ENCODE assay signal across 8 mouse cellular contexts in the genomic region with DNA sequence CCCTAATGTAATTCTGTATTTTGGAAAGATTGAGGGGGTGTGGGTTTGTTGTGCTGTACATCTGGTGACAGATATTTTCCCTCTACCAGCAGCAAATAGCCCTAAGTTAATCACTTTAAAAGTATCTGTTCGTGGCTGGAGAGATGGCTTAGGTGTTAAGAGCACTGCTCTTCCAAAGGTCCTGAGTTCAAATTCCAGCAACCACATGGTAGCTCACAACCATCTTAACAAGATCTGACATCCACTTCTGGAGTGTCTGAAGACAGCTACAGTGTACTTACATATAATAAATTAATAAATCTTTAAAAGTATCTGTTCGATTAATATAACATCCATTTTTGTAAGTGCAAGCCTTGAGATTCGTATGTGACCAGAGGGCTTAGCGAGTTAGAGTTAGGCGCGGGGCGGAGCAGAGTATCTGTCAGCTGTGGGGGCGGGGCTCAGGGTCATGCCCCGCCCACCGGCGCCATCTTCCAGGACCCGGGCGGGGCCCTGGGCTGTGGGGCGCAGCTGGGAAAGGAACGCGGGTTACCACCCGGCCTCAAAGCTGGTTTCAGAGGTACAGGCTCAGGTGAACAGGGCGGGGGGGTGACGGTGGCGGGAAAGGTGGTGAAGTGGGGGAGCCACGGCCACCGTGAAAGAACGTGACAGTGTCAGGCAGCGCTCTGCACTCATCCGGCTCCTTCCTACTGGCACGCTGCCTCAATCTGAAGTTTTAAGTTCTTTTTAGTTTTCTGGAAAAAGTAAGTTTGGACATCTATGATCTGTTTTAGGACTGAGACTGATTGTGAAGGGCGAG. TPM values are rescaled to one million over a fixed set of nuclear protein-coding genes. Genes with fewer than 3 reads are reported as not detected.
DNase-seq lines count a peak whose midpoint lies in the region; ATAC-seq and TF ChIP-seq lines count a peak whose summit lies in the region.

Gene Rit1, plus strand, starts transcription at position 440 of the 799 bp plus-strand sequence.

- no peak for TF ChIP-seq CTCF in heart, adult 2 months (IDR thresholded peaks at IDR 0.05)

- WGBS in embryonic facial prominence, embryonic 13.5 days = 2% methylated on average over 27 of the region's 27 CpGs
- under 1% methylated on average over 27 of the region's 27 CpGs for WGBS in heart, adult 2 months
- WGBS in limb, embryonic 13.5 days = 2% methylated on average over 27 of the region's 27 CpGs
- WGBS in midbrain, embryonic 16.5 days = 2% methylated on average over 27 of the region's 27 CpGs

- H3K4me1 ChIP-seq in embryonic facial prominence, embryonic 13.5 days = peaks cover 17% of the 10 kb centered on the region
- H3K4me1 ChIP-seq in heart, adult 2 months (ENCODE audit: control insufficient read depth, insufficient read depth, low read length) = peaks cover 12% of the 10 kb centered on the region
- peaks cover 11% of the 10 kb centered on the region for H3K4me1 ChIP-seq in limb, embryonic 13.5 days
- peaks cover 10% of the 10 kb centered on the region for H3K4me1 ChIP-seq in midbrain, embryonic 16.5 days (ENCODE audit: control insufficient read depth, insufficient read depth, low read length)

- H3K9ac ChIP-seq in embryonic facial prominence, embryonic 13.5 days = peak within 1 kb of the TSS; percentile 83
- peak within 1 kb of the TSS; percentile 89 for H3K9ac ChIP-seq in heart, adult 2 months (ENCODE audit: low read depth, low read length)
- peak within 1 kb of the TSS; percentile 80 for H3K9ac ChIP-seq in limb, embryonic 13.5 days
- H3K9ac ChIP-seq in midbrain, embryonic 16.5 days (ENCODE audit: low read depth, low read length) = peak within 1 kb of the TSS; percentile 71

- ATAC-seq in embryonic facial prominence, embryonic 13.5 days (ENCODE audit: insufficient number of reproducible peaks, insufficient read depth, low FRiP score, low TSS enrichment, low read depth) = peak; percentile 85
- ATAC-seq in limb, embryonic 13.5 days (ENCODE audit: low FRiP score, low read depth) = peak; percentile 95
- ATAC-seq in midbrain, embryonic 16.5 days = peak; percentile 95

- DNase-seq in 3134 (ENCODE audit: extremely low read depth, insufficient read length, low spot score) = peak; percentile 86
- peak; percentile 88 to 93 for DNase-seq in adrenal gland, postnatal 36 days
- DNase-seq in heart, adult 2 months = peak; percentile 89 to 91
- peak; percentile 73 to 86 for DNase-seq in kidney, adult 8-10 months
- peak; percentile 82 to 94 for DNase-seq in spleen, postnatal 10 days (ENCODE audit: low spot score in 2 of 2)

- intact Hi-C loops in heart, adult 2 months (cut with DNase I) = no loop called here

- TF ChIP-seq POLR2A in heart, adult 2 months (IDR thresholded peaks at IDR 0.05; ENCODE audit: insufficient read depth, low read depth, low read length) = peak; percentile 84

- no peaks in the 10 kb centered on the region for H3K9me3 ChIP-seq in embryonic facial prominence, embryonic 13.5 days
- H3K9me3 ChIP-seq in limb, embryonic 13.5 days = no peaks in the 10 kb centered on the region
- no peaks in the 10 kb centered on the region for H3K9me3 ChIP-seq in midbrain, embryonic 16.5 days (replicated peaks; ENCODE audit: control insufficient read depth, low read length, poor library complexity, severe bottlenecking)

- H3K4me3 ChIP-seq in embryonic facial prominence, embryonic 13.5 days = peak within 1 kb of the TSS; percentile 75
- H3K4me3 ChIP-seq in heart, adult 2 months = peak within 1 kb of the TSS; percentile 71
- peak within 1 kb of the TSS; percentile 74 for H3K4me3 ChIP-seq in limb, embryonic 13.5 days
- peak within 1 kb of the TSS; percentile 68 for H3K4me3 ChIP-seq in midbrain, embryonic 16.5 days (ENCODE audit: low read depth, low read length)

- H3K4me2 ChIP-seq in embryonic facial prominence, embryonic 13.5 days = peak within 1 kb of the TSS; percentile 89
- H3K4me2 ChIP-seq in limb, embryonic 13.5 days (replicated peaks) = peak within 1 kb of the TSS; percentile 92
- peak within 1 kb of the TSS; percentile 91 for H3K4me2 ChIP-seq in midbrain, embryonic 16.5 days (ENCODE audit: low read length)

- H3K27ac ChIP-seq in embryonic facial prominence, embryonic 13.5 days = peak within 1 kb of the TSS; percentile 73
- H3K27ac ChIP-seq in heart, adult 2 months = peak within 1 kb of the TSS; percentile 96
- peak within 1 kb of the TSS; percentile 61; the same call in 1 of the 2 replicates for H3K27ac ChIP-seq in limb, embryonic 13.5 days
- H3K27ac ChIP-seq in midbrain, embryonic 16.5 days (ENCODE audit: low read length) = peak within 1 kb of the TSS; percentile 47

- no peaks in the 10 kb centered on the region for H3K27me3 ChIP-seq in embryonic facial prominence, embryonic 13.5 days
- H3K27me3 ChIP-seq in heart, adult 2 months (ENCODE audit: control insufficient read depth, insufficient read depth, low read length) = no peaks in the 10 kb centered on the region
- H3K27me3 ChIP-seq in limb, embryonic 13.5 days = no peaks in the 10 kb centered on the region
- H3K27me3 ChIP-seq in midbrain, embryonic 16.5 days (ENCODE audit: control insufficient read depth, insufficient read depth, low read depth, low read length) = no peaks in the 10 kb centered on the region

- H3K79me2 ChIP-seq in heart, adult 2 months (replicated peaks; ENCODE audit: control insufficient read depth, insufficient read depth, low read length) = peaks cover 3% of the 10 kb centered on the region

- TF ChIP-seq EP300 in heart, adult 2 months (IDR thresholded peaks at IDR 0.05; ENCODE audit: insufficient read depth, low read depth, low read length) = peak; percentile 34; the same call in 1 of the 2 replicates

- peaks cover 58% of the 10 kb centered on the region for H3K36me3 ChIP-seq in embryonic facial prominence, embryonic 13.5 days
- H3K36me3 ChIP-seq in heart, adult 2 months (ENCODE audit: control insufficient read depth, insufficient read depth, low read length) = peaks cover 29% of the 10 kb centered on the region
- H3K36me3 ChIP-seq in limb, embryonic 13.5 days = peaks cover 54% of the 10 kb centered on the region
- H3K36me3 ChIP-seq in midbrain, embryonic 16.5 days (ENCODE audit: control insufficient read depth, insufficient read depth, low read length) = peaks cover 20% of the 10 kb centered on the region

RNA-seq across cellular contexts. Expression of gene Rit1, which starts in this region (rescaled TPM):
- 10 to 100 TPM; 49.9 to 58.4 TPM for total RNA-seq in adrenal gland, postnatal 36 days (2021)
- polyA plus RNA-seq in embryonic facial prominence, embryonic 13.5 days (2015; fragmentation: Nextera tagmentation; extraction: Ambion mirVana) = 51.4 and 54.4 TPM in 2 replicates
- total RNA-seq in heart, adult 2 months (2021) = 10 to 100 TPM; 57.0 to 66.6 TPM
- polyA plus RNA-seq in heart, adult 2 months (2012; rRNA removed) = 98.3 and 112 TPM in 2 replicates
- polyA plus RNA-seq in limb, embryonic 13.5 days (2015; fragmentation: Nextera tagmentation; extraction: Ambion mirVana) = 50.1 and 51.1 TPM in 2 replicates
- polyA plus RNA-seq in midbrain, embryonic 16.5 days (2015; fragmentation: Nextera tagmentation; extraction: Ambion mirVana) = 59.4 and 65.6 TPM in 2 replicates

Comparison
In these comparisons a context has a peak if more than half of its experiments do, and no peak if none do; other contexts are left out.
1. Peak in every context shown above with its lines: DNase-seq, ATAC-seq, H3K4me3 ChIP-seq and H3K27ac ChIP-seq.